8 mouse cellular contexts compared by ENCODE assay signal in genomic region chr2:25355419-25356066, GRCm38 (mm10). TPM values are rescaled to one million over a fixed set of nuclear protein-coding genes. Genes with fewer than 3 reads are reported as not detected.
DNase-seq lines count a peak whose midpoint lies in the region; ATAC-seq and TF ChIP-seq lines count a peak whose summit lies in the region.

No protein-coding gene starts in this region.

- no peak for TF ChIP-seq CTCF in ES-Bruce4 (IDR thresholded peaks at IDR 0.05; ENCODE audit: low read depth, low read length)
- TF ChIP-seq CTCF in forebrain, postnatal 0 days (IDR thresholded peaks at IDR 0.05; ENCODE audit: low read depth): no peak
- no peak for TF ChIP-seq CTCF in liver, postnatal 0 days (IDR thresholded peaks at IDR 0.05; ENCODE audit: low read depth)

- H3K4me1 ChIP-seq in heart, embryonic 10.5 days: peaks cover 23% of the 10 kb centered on the region
- no peaks in the 10 kb centered on the region for H3K4me1 ChIP-seq in ES-Bruce4 (ENCODE audit: control insufficient read depth, insufficient read depth, low read length)
- peaks cover 11% of the 10 kb centered on the region; the same call in 1 of the 2 replicates for H3K4me1 ChIP-seq in forebrain, postnatal 0 days (ENCODE audit: insufficient read depth)
- H3K4me1 ChIP-seq in liver, postnatal 0 days (ENCODE audit: insufficient read depth): peaks cover 20% of the 10 kb centered on the region

- peak overlapping the region; percentile 86 for H3K4me2 ChIP-seq in forebrain, postnatal 0 days (ENCODE audit: low read depth)
- H3K4me2 ChIP-seq in liver, postnatal 0 days (ENCODE audit: low read depth, low read length): peak overlapping the region; percentile 96

- WGBS in heart, embryonic 10.5 days: 40% methylated on average over 18 of the region's 18 CpGs
- WGBS in forebrain, postnatal 0 days: 42% methylated on average over 18 of the region's 18 CpGs
- 36% methylated on average over 18 of the region's 18 CpGs for WGBS in liver, postnatal 0 days (ENCODE audit: insufficient replicate concordance)

- no peak for TF ChIP-seq POLR2A in ES-Bruce4 (IDR thresholded peaks at IDR 0.05; ENCODE audit: insufficient read depth, low read length)

- no peak for DNase-seq in heart, embryonic 10.5 days (ENCODE audit: low spot score)
- DNase-seq in heart, postnatal 25 days (ENCODE audit: low spot score): no peak
- no peak for DNase-seq in forebrain, postnatal 0 days
- DNase-seq in liver, postnatal 0 days: no peak
- DNase-seq in layer of hippocampus, adult 8-10 months (ENCODE audit: low spot score in 2 of 2): no peak
- DNase-seq in right cerebral cortex, postnatal 10 days (ENCODE audit: low spot score in 2 of 2): no peak
- DNase-seq in kidney, postnatal 25 days: no peak

- H3K4me3 ChIP-seq in heart, embryonic 10.5 days: peak overlapping the region; percentile 68
- H3K4me3 ChIP-seq in ES-Bruce4 (ENCODE audit: low read depth, low read length): peak overlapping the region; percentile 91
- peak overlapping the region; percentile 52 for H3K4me3 ChIP-seq in forebrain, postnatal 0 days (ENCODE audit: low read depth, low read length)
- peak overlapping the region; percentile 59 for H3K4me3 ChIP-seq in liver, postnatal 0 days (ENCODE audit: low read depth, low read length)

- TF ChIP-seq EP300 in ES-Bruce4 (IDR thresholded peaks at IDR 0.05; ENCODE audit: insufficient read depth, low read depth, low read length): no peak
- no peak for TF ChIP-seq EP300 in liver, postnatal 0 days (IDR thresholded peaks at IDR 0.05; ENCODE audit: low read depth)

- intact Hi-C loops in heart, postnatal 25 days (cut with DNase I): no loop called here

- ATAC-seq in forebrain, postnatal 0 days: no peak
- ATAC-seq in liver, postnatal 0 days: no peak

- peak overlapping the region; percentile 48; the same call in 1 of the 2 replicates for H3K27ac ChIP-seq in heart, embryonic 10.5 days
- H3K27ac ChIP-seq in ES-Bruce4 (ENCODE audit: insufficient read depth, low read length): no peak overlapping the region
- no peak overlapping the region for H3K27ac ChIP-seq in forebrain, postnatal 0 days (ENCODE audit: low read depth, low read length)
- no peak overlapping the region for H3K27ac ChIP-seq in liver, postnatal 0 days (ENCODE audit: low read depth)

- peaks cover 36% of the 10 kb centered on the region for H3K36me3 ChIP-seq in heart, embryonic 10.5 days
- H3K36me3 ChIP-seq in ES-Bruce4 (ENCODE audit: control insufficient read depth, insufficient read depth, low read length, poor library complexity, severe bottlenecking): peaks cover 6% of the 10 kb centered on the region; the same call in 1 of the 2 replicates
- H3K36me3 ChIP-seq in forebrain, postnatal 0 days (ENCODE audit: insufficient read depth): peaks cover 30% of the 10 kb centered on the region
- H3K36me3 ChIP-seq in liver, postnatal 0 days (replicated peaks; ENCODE audit: insufficient read depth, low read length): peaks cover 15% of the 10 kb centered on the region

- peak overlapping the region; percentile 56 for H3K9ac ChIP-seq in ES-Bruce4 (ENCODE audit: low read depth, poor library complexity, severe bottlenecking)
- H3K9ac ChIP-seq in forebrain, postnatal 0 days: peak overlapping the region; percentile 64; the same call in 1 of the 2 replicates
- H3K9ac ChIP-seq in liver, postnatal 0 days (replicated peaks): peak overlapping the region; percentile 39

- no peaks in the 10 kb centered on the region for H3K27me3 ChIP-seq in heart, embryonic 10.5 days (ENCODE audit: insufficient read depth, poor library complexity, severe bottlenecking)
- no peaks in the 10 kb centered on the region for H3K27me3 ChIP-seq in ES-Bruce4 (ENCODE audit: control insufficient read depth, insufficient read depth, low read length, poor library complexity, severe bottlenecking)
- H3K27me3 ChIP-seq in forebrain, postnatal 0 days (ENCODE audit: insufficient read depth, low read length): no peaks in the 10 kb centered on the region
- no peaks in the 10 kb centered on the region for H3K27me3 ChIP-seq in liver, postnatal 0 days (ENCODE audit: insufficient read depth, low read length)

- H3K9me3 ChIP-seq in heart, embryonic 10.5 days: no peaks in the 10 kb centered on the region
- no peaks in the 10 kb centered on the region for H3K9me3 ChIP-seq in ES-Bruce4 (replicated peaks; ENCODE audit: control insufficient read depth, insufficient read depth, low read length, poor library complexity, severe bottlenecking)
- no peaks in the 10 kb centered on the region for H3K9me3 ChIP-seq in forebrain, postnatal 0 days (ENCODE audit: low read length)
- no peaks in the 10 kb centered on the region for H3K9me3 ChIP-seq in liver, postnatal 0 days (ENCODE audit: low read length)

RNA-seq across cellular contexts. Expression of gene Dpp7, which starts 0.6 kb away (rescaled TPM):
- 12.9 and 19.1 TPM in 2 replicates for polyA plus RNA-seq in heart, embryonic 10.5 days (2016; fragmentation: Nextera tagmentation; extraction: Ambion mirVana)
- total RNA-seq in heart, postnatal 25 days (2021): 1 to 10 TPM; 3.0 to 3.4 TPM
- polyA plus RNA-seq in ES-Bruce4 (2011; ENCODE audit: insufficient read depth, insufficient read length, low read depth, missing spikeins): 27.8 and 29.4 TPM in 2 replicates
- 17.4 and 21.7 TPM in 2 replicates for total RNA-seq in forebrain, postnatal 0 days (2014; rRNA removed)
- 15.3 and 19.8 TPM in 2 replicates for polyA plus RNA-seq in forebrain, postnatal 0 days (2015; fragmentation: Nextera tagmentation; extraction: Ambion mirVana)
- 12.8 and 15.4 TPM in 2 replicates for polyA plus RNA-seq in liver, postnatal 0 days (2015; fragmentation: Nextera tagmentation; extraction: Ambion mirVana)
- total RNA-seq in layer of hippocampus, adult 8-10 months (2022): 10 to 100 TPM; 38.9 to 52.9 (median 45.4) TPM

RNA-seq across cellular contexts. Expression of gene Uap1l1, which starts 9.9 kb away (rescaled TPM):
- 9.5 and 12.7 TPM in 2 replicates for polyA plus RNA-seq in heart, embryonic 10.5 days (2016; fragmentation: Nextera tagmentation; extraction: Ambion mirVana)
- 1 to 10 TPM; 4.0 to 6.1 TPM for total RNA-seq in heart, postnatal 25 days (2021)
- polyA plus RNA-seq in ES-Bruce4 (2011; ENCODE audit: insufficient read depth, insufficient read length, low read depth, missing spikeins): 49.8 and 51.1 TPM in 2 replicates
- total RNA-seq in forebrain, postnatal 0 days (2014; rRNA removed): 4.1 and 5.2 TPM in 2 replicates
- polyA plus RNA-seq in forebrain, postnatal 0 days (2015; fragmentation: Nextera tagmentation; extraction: Ambion mirVana): 10.4 and 11.9 TPM in 2 replicates
- 18.7 and 19.4 TPM in 2 replicates for polyA plus RNA-seq in liver, postnatal 0 days (2015; fragmentation: Nextera tagmentation; extraction: Ambion mirVana)
- total RNA-seq in layer of hippocampus, adult 8-10 months (2022): 10 to 100 TPM; 12.0 to 28.7 (median 20.3) TPM

RNA-seq across cellular contexts. Expression of gene Sapcd2, which starts 16.6 kb away (rescaled TPM):
- polyA plus RNA-seq in heart, embryonic 10.5 days (2016; fragmentation: Nextera tagmentation; extraction: Ambion mirVana): 26.8 and 31.8 TPM in 2 replicates
- total RNA-seq in heart, postnatal 25 days (2021): under 1 TPM; 0.16 to 0.50 TPM
- polyA plus RNA-seq in ES-Bruce4 (2011; ENCODE audit: insufficient read depth, insufficient read length, low read depth, missing spikeins): 19.2 and 22.4 TPM in 2 replicates
- total RNA-seq in forebrain, postnatal 0 days (2014; rRNA removed): 13.2 and 13.9 TPM in 2 replicates
- 9.5 and 12.7 TPM in 2 replicates for polyA plus RNA-seq in forebrain, postnatal 0 days (2015; fragmentation: Nextera tagmentation; extraction: Ambion mirVana)
- polyA plus RNA-seq in liver, postnatal 0 days (2015; fragmentation: Nextera tagmentation; extraction: Ambion mirVana): 5.5 and 7.4 TPM in 2 replicates
- total RNA-seq in layer of hippocampus, adult 8-10 months (2022): 1 to 10 TPM; 2.4 to 4.6 (median 4.2) TPM

RNA-seq across cellular contexts. Expression of gene Man1b1, which starts 23.4 kb away (rescaled TPM):
- 31.7 and 52.3 TPM in 2 replicates for polyA plus RNA-seq in heart, embryonic 10.5 days (2016; fragmentation: Nextera tagmentation; extraction: Ambion mirVana)
- total RNA-seq in heart, postnatal 25 days (2021): 10 to 100 TPM; 18.0 to 20.9 TPM
- polyA plus RNA-seq in ES-Bruce4 (2011; ENCODE audit: insufficient read depth, insufficient read length, low read depth, missing spikeins): 45.6 and 57.3 TPM in 2 replicates
- 54.0 and 66.1 TPM in 2 replicates for total RNA-seq in forebrain, postnatal 0 days (2014; rRNA removed)
- polyA plus RNA-seq in forebrain, postnatal 0 days (2015; fragmentation: Nextera tagmentation; extraction: Ambion mirVana): 35.5 and 43.8 TPM in 2 replicates
- polyA plus RNA-seq in liver, postnatal 0 days (2015; fragmentation: Nextera tagmentation; extraction: Ambion mirVana): 15.7 and 16.5 TPM in 2 replicates
- 10 to 100 TPM; 53.7 to 68.2 (median 59.6) TPM for total RNA-seq in layer of hippocampus, adult 8-10 months (2022)

RNA-seq across cellular contexts. Expression of gene Grin1, which starts 36.6 kb away (rescaled TPM):
- 0.93 TPM in 1 of 2 replicates, not detected in the other for polyA plus RNA-seq in heart, embryonic 10.5 days (2016; fragmentation: Nextera tagmentation; extraction: Ambion mirVana)
- not detected for total RNA-seq in heart, postnatal 25 days (2021)
- polyA plus RNA-seq in ES-Bruce4 (2011; ENCODE audit: insufficient read depth, insufficient read length, low read depth, missing spikeins): 2.7 and 4.2 TPM in 2 replicates
- 77.3 and 88.5 TPM in 2 replicates for total RNA-seq in forebrain, postnatal 0 days (2014; rRNA removed)
- polyA plus RNA-seq in forebrain, postnatal 0 days (2015; fragmentation: Nextera tagmentation; extraction: Ambion mirVana): 46.9 and 58.2 TPM in 2 replicates
- polyA plus RNA-seq in liver, postnatal 0 days (2015; fragmentation: Nextera tagmentation; extraction: Ambion mirVana): not detected in 2 replicates
- total RNA-seq in layer of hippocampus, adult 8-10 months (2022): 100 to 1,000 TPM; 366 to 436 (median 415) TPM
